Comparison of ENCODE assay signal across 28 mouse cellular contexts in the genomic region with DNA sequence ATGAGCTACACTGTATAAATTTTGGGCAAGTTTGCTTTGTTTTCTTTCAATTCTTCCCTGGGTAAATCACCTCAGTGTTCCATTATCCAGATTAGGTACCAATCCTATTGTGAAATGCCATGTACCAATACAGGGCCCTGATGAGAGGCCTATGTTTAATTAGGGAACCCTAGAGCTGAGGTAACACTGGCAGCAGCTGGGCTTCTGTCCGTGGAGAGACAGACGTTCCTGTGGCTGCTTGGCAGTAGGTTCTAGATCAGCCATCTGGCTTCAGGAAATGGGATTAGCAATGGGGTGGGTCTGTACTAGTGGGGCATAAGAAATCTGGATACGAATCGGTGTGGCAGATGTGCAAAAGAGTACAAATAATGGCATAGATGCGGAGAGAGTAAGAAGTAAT. TPM values are rescaled to one million over a fixed set of nuclear protein-coding genes. Genes with fewer than 3 reads are reported as not detected.
DNase-seq lines count a peak whose midpoint lies in the region; ATAC-seq and TF ChIP-seq lines count a peak whose summit lies in the region.
"Had no signal": no experiment of that assay in that cellular context is flagged by ENCODE, and none has a peak within 500 bp of the region (broad histone marks: within the 10 kb centered on the region; RNA-seq: fewer than 3 reads in every experiment).

No protein-coding gene starts in this region.

- H3K4me3 ChIP-seq in bone marrow, adult 2 months (replicated peaks; ENCODE audit: control insufficient read depth, low read depth, low read length) = no peak overlapping the region
- no peak overlapping the region for H3K4me3 ChIP-seq in stomach, postnatal 0 days (ENCODE audit: low read depth, low read length)
- H3K4me3 ChIP-seq: erythroblast, embryonic 14.5 days; gastrocnemius, adult 2 months; hindbrain, embryonic 10.5 days; intestine, embryonic 15.5 days; limb, embryonic 12.5 days; liver, embryonic 15.5 days; myocyte; neural tube, embryonic 12.5 days had no signal

- no peak for TF ChIP-seq EP300 in stomach, postnatal 0 days (optimal IDR thresholded peaks at IDR 0.05)

- no peak overlapping the region for H3K4me2 ChIP-seq in stomach, postnatal 0 days (replicated peaks; ENCODE audit: low read depth)
- H3K4me2 ChIP-seq: intestine, embryonic 15.5 days; limb, embryonic 12.5 days; liver, embryonic 15.5 days; lung, embryonic 14.5 days; midbrain, embryonic 11.5 days; neural tube, embryonic 12.5 days had no signal

- H3K4me1 ChIP-seq in bone marrow, adult 2 months (ENCODE audit: control insufficient read depth, insufficient read depth, low read length) = peaks cover 3% of the 10 kb centered on the region; the same call in 1 of the 2 replicates
- H3K4me1 ChIP-seq in stomach, postnatal 0 days (replicated peaks; ENCODE audit: control insufficient read depth, insufficient read depth) = no peaks in the 10 kb centered on the region
- H3K4me1 ChIP-seq: hindbrain, embryonic 10.5 days; intestine, embryonic 15.5 days; limb, embryonic 12.5 days; liver, embryonic 15.5 days; neural tube, embryonic 12.5 days had no signal

- no peak for ATAC-seq in stomach, postnatal 0 days (ENCODE audit: low FRiP score, low TSS enrichment)
- ATAC-seq: hindbrain, postnatal 0 days; intestine, embryonic 15.5 days had no signal

- no peaks in the 10 kb centered on the region for H3K9me3 ChIP-seq in stomach, postnatal 0 days (ENCODE audit: control insufficient read depth, low read length)
- H3K9me3 ChIP-seq: hindbrain, embryonic 10.5 days; intestine, embryonic 15.5 days; limb, embryonic 12.5 days; liver, embryonic 15.5 days; neural tube, embryonic 12.5 days had no signal

- no peak for TF ChIP-seq CTCF in bone marrow, adult 2 months (IDR thresholded peaks at IDR 0.05; ENCODE audit: control insufficient read depth, insufficient read depth, low read length)
- no peak for TF ChIP-seq CTCF in stomach, postnatal 0 days (IDR thresholded peaks at IDR 0.05; ENCODE audit: low read depth)

- no peak overlapping the region for H3K9ac ChIP-seq in stomach, postnatal 0 days (ENCODE audit: low read length)
- H3K9ac ChIP-seq: intestine, embryonic 15.5 days; limb, embryonic 12.5 days; liver, embryonic 15.5 days; lung, embryonic 14.5 days; neural tube, embryonic 12.5 days had no signal

- no peaks in the 10 kb centered on the region for H3K27me3 ChIP-seq in stomach, postnatal 0 days (ENCODE audit: control insufficient read depth, insufficient read depth, low read length)
- H3K27me3 ChIP-seq: intestine, embryonic 15.5 days; limb, embryonic 12.5 days; liver, embryonic 15.5 days; neural tube, embryonic 12.5 days had no signal

- TF ChIP-seq POLR2A in bone marrow, adult 2 months (IDR thresholded peaks at IDR 0.05; ENCODE audit: borderline replicate concordance, control insufficient read depth, low read depth, low read length) = no peak

- H3K27ac ChIP-seq in bone marrow, adult 2 months (ENCODE audit: control insufficient read depth, insufficient read depth, low read depth, low read length, poor library complexity) = peak overlapping the region; percentile 38; the same call in 1 of the 2 replicates
- H3K27ac ChIP-seq in stomach, postnatal 0 days (replicated peaks) = no peak overlapping the region
- H3K27ac ChIP-seq: gastrocnemius, adult 2 months; hindbrain, embryonic 10.5 days; hindbrain, postnatal 0 days; intestine, embryonic 15.5 days; limb, embryonic 12.5 days; liver, embryonic 15.5 days; neural tube, embryonic 12.5 days had no signal

- H3K36me3 ChIP-seq in stomach, postnatal 0 days (ENCODE audit: control insufficient read depth, insufficient read depth, low read length) = no peaks in the 10 kb centered on the region
- H3K36me3 ChIP-seq: hindbrain, embryonic 10.5 days; intestine, embryonic 15.5 days; limb, embryonic 12.5 days; liver, embryonic 15.5 days; neural tube, embryonic 12.5 days had no signal

- 55% methylated on average over 5 of the region's 5 CpGs for WGBS in bone marrow, adult 2 months
- WGBS in stomach, postnatal 0 days = 68% methylated on average over 5 of the region's 5 CpGs

- DNase-seq in heart, adult 11 months = peak; percentile 71
- DNase-seq in heart, adult 18-20 months = no peak
- peak; percentile 14 for DNase-seq in brain, adult 2 months (ENCODE audit: low read depth, low spot score)
- DNase-seq in layer of hippocampus, adult 9-11 months = peak; percentile 37
- DNase-seq in stomach, postnatal 0 days (ENCODE audit: low spot score) = no peak
- DNase-seq in frontal cortex, adult 2 months (ENCODE audit: extremely low spot score in 1 of 2, low spot score in 1 of 2) = no peak
- DNase-seq: adrenal gland, adult 2 months; B cell, adult 2 months; cerebellum, adult 2 months; cerebellum, postnatal 36 days; gastrocnemius, adult 2 months; gastrocnemius, postnatal 36 days; heart, postnatal 14 days; kidney, adult 2 months; kidney, postnatal 36 days; lung, embryonic 14.5 days; lung, postnatal 14 days; thymus, postnatal 4 days had no signal

RNA-seq across cellular contexts. Expression of gene Arhgap15, which starts 14.7 kb away (rescaled TPM):
- total RNA-seq in heart, adult 18-20 months (2021) = 1 to 10 TPM in 1 of 2 experiments, under 1 TPM in 1; 0.62 to 2.1 TPM
- polyA plus RNA-seq in bone marrow, adult 2 months (2011; ENCODE audit: insufficient read depth, insufficient read length, low replicate concordance, missing spikeins) = 7.3 and 14.5 TPM in 2 replicates
- polyA plus RNA-seq in stomach, postnatal 0 days (2015; fragmentation: Nextera tagmentation; extraction: Ambion mirVana) = 0.93 and 0.98 TPM in 2 replicates
- polyA plus RNA-seq in frontal cortex, adult 2 months (2012; rRNA removed) = 7.7 and 8.1 TPM in 2 replicates
- polyA plus RNA-seq: myocyte had no signal

Comparison
In these comparisons a context has a peak if more than half of its experiments do, and no peak if none do; other contexts are left out.
1. DNase-seq: peak in heart, adult 11 months (single experiment), brain, adult 2 months (single experiment) and layer of hippocampus, adult 9-11 months (single experiment); none in heart, adult 18-20 months (0 of 2), stomach, postnatal 0 days (single experiment) and frontal cortex, adult 2 months (0 of 2).